Mouse (Mus musculus) embryonic fibroblast, embryonic 13.5 days (primary cell): ENCODE results near the gene Snap47.

ENCODE experiments used
- CTCF ChIP-seq: IDR thresholded peaks from 2 replicates; pipeline ENCODE4 v1.5.1; 2011; ENCODE audit warnings: mild to moderate bottlenecking, control low read depth, low read length, moderate library complexity, borderline replicate concordance; ENCODE audit not compliant: insufficient read depth
- POLR2A ChIP-seq: IDR thresholded peaks from 2 replicates; pipeline ENCODE4 v1.6.1; 2011; ENCODE audit warnings: low read depth, mild to moderate bottlenecking, control low read depth, low read length, moderate library complexity

- TF ChIP-seq CTCF (no peak), POLR2A (no peak)
Observed at GRCm38 (mm10) chr11:59410851-59411250, 40.1 kb downstream of the Snap47 start.
